Mouse (Mus musculus): Measurements from ENCODE around the gene Dgki. TPM values are rescaled to one million over a fixed set of nuclear protein-coding genes. Genes with fewer than 3 reads are reported as not detected.

Dgki gene
- polyA plus RNA-seq, 1 experiment from 2014 or later = 0.85 TPM

GRCm38 (mm10) chr6:36890296-36890695 lies 409.7 kb downstream of the Dgki start:
- H3K9me3 ChIP-seq = no peaks in the 10 kb centered on the region
- WGBS = 16% methylated on average over 5 of the region's 5 CpGs
- no peaks in the 10 kb centered on the region for H3K27me3 ChIP-seq (ENCODE audit: insufficient read depth, poor library complexity, severe bottlenecking)
- H3K27ac ChIP-seq = no peak overlapping the region
- peaks cover 7% of the 10 kb centered on the region; the same call in 1 of the 2 replicates for H3K4me1 ChIP-seq
- no peaks in the 10 kb centered on the region for H3K36me3 ChIP-seq
- DNase-seq (ENCODE audit: low spot score) = no peak
- no peak overlapping the region for H3K4me3 ChIP-seq

- 65% methylated on average over 4 of the region's 4 CpGs for WGBS
- H3K4me3 ChIP-seq = no peak overlapping the region
- peak overlapping the region; percentile 38 for H3K27ac ChIP-seq
- no peaks in the 10 kb centered on the region for H3K9me3 ChIP-seq
- H3K36me3 ChIP-seq = no peaks in the 10 kb centered on the region
- DNase-seq (ENCODE audit: low spot score) = no peak
- H3K27me3 ChIP-seq (ENCODE audit: insufficient read depth, poor library complexity, severe bottlenecking) = no peaks in the 10 kb centered on the region
- H3K4me1 ChIP-seq = peaks cover 4% of the 10 kb centered on the region; the same call in 1 of the 2 replicates
Observed at GRCm38 (mm10) chr6:36881309-36881708, 418.7 kb downstream of the Dgki start.

GRCm38 (mm10) chr6:36880643-36881263 lies 419.2 kb downstream of the Dgki start:
- H3K4me3 ChIP-seq = no peak overlapping the region
- H3K27ac ChIP-seq = peak overlapping the region; percentile 38
- no peaks in the 10 kb centered on the region for H3K27me3 ChIP-seq (ENCODE audit: insufficient read depth, poor library complexity, severe bottlenecking)
- peaks cover 4% of the 10 kb centered on the region; the same call in 1 of the 2 replicates for H3K4me1 ChIP-seq
- DNase-seq (ENCODE audit: low spot score) = no peak
- no peaks in the 10 kb centered on the region for H3K9me3 ChIP-seq
- 54% methylated on average over 7 of the region's 7 CpGs for WGBS
- no peaks in the 10 kb centered on the region for H3K36me3 ChIP-seq

- Histone ChIP-seq H3K9me3 (no peaks in the 10 kb centered on the region), H3K4me1 (peaks cover 4% of the 10 kb centered on the region; the same call in 1 of the 2 replicates), H3K4me3 (no peak overlapping the region), H3K27ac (0 out of 2 replicates have a peak overlapping the region, but pooled peaks have one; percentile 29), H3K36me3 (no peaks in the 10 kb centered on the region), H3K27me3 (ENCODE audit: insufficient read depth, poor library complexity, severe bottlenecking) (no peaks in the 10 kb centered on the region)
- WGBS = 79% methylated on average over 4 of the region's 4 CpGs
- DNase-seq (ENCODE audit: low spot score) = no peak
Observed at GRCm38 (mm10) chr6:36877399-36877798, 422.6 kb downstream of the Dgki start.

- Histone ChIP-seq H3K36me3 (no peaks in the 10 kb centered on the region), H3K9me3 (no peaks in the 10 kb centered on the region), H3K27me3 (ENCODE audit: insufficient read depth, poor library complexity, severe bottlenecking) (no peaks in the 10 kb centered on the region), H3K4me3 (no peak overlapping the region), H3K27ac (peak overlapping the region; percentile 1; the same call in 1 of the 2 replicates), H3K4me1 (peaks cover 4% of the 10 kb centered on the region; the same call in 1 of the 2 replicates)
- WGBS = 53% methylated on average over 4 of the region's 4 CpGs
- no peak for DNase-seq (ENCODE audit: low spot score)
Observed at GRCm38 (mm10) chr6:36876426-36876825, 423.6 kb downstream of the Dgki start.

- no peaks in the 10 kb centered on the region for H3K27me3 ChIP-seq (ENCODE audit: insufficient read depth, poor library complexity, severe bottlenecking)
- WGBS = 68% methylated on average over 5 of the region's 5 CpGs
- no peak for DNase-seq (ENCODE audit: low spot score)
- no peaks in the 10 kb centered on the region for H3K36me3 ChIP-seq
- H3K9me3 ChIP-seq = no peaks in the 10 kb centered on the region
- no peak overlapping the region for H3K4me3 ChIP-seq
- no peak overlapping the region for H3K27ac ChIP-seq
- H3K4me1 ChIP-seq = peaks cover 4% of the 10 kb centered on the region; the same call in 1 of the 2 replicates
Observed at GRCm38 (mm10) chr6:36875926-36876325, 424.1 kb downstream of the Dgki start.

- Histone ChIP-seq H3K9me3 (no peaks in the 10 kb centered on the region), H3K27me3 (ENCODE audit: insufficient read depth, poor library complexity, severe bottlenecking) (no peaks in the 10 kb centered on the region), H3K4me3 (no peak overlapping the region), H3K4me1 (peaks cover 3% of the 10 kb centered on the region; the same call in 1 of the 2 replicates), H3K36me3 (no peaks in the 10 kb centered on the region), H3K27ac (no peak overlapping the region)
- DNase-seq (ENCODE audit: low spot score) = no peak
- WGBS = 85% methylated on average over 3 of the region's 3 CpGs
Observed at GRCm38 (mm10) chr6:36872876-36873275, 427.1 kb downstream of the Dgki start.

GRCm38 (mm10) chr6:36868217-36868616 lies 431.8 kb downstream of the Dgki start:
- no peak overlapping the region for H3K4me3 ChIP-seq
- no peaks in the 10 kb centered on the region for H3K27me3 ChIP-seq (ENCODE audit: insufficient read depth, poor library complexity, severe bottlenecking)
- no peak for DNase-seq (ENCODE audit: low spot score)
- H3K4me1 ChIP-seq = peaks cover 8% of the 10 kb centered on the region
- H3K27ac ChIP-seq = 0 out of 2 replicates have a peak overlapping the region, but pooled peaks have one; percentile 17
- H3K36me3 ChIP-seq = no peaks in the 10 kb centered on the region
- no peaks in the 10 kb centered on the region for H3K9me3 ChIP-seq
- 65% methylated on average over 4 of the region's 4 CpGs for WGBS

GRCm38 (mm10) chr6:36858258-36859041 lies 441.5 kb downstream of the Dgki start:
- H3K27me3 ChIP-seq (ENCODE audit: insufficient read depth, poor library complexity, severe bottlenecking) = no peaks in the 10 kb centered on the region
- H3K27ac ChIP-seq = peak overlapping the region; percentile 47; the same call in 1 of the 2 replicates
- WGBS = 77% methylated on average over 3 of the region's 3 CpGs
- H3K9me3 ChIP-seq = no peaks in the 10 kb centered on the region
- H3K36me3 ChIP-seq = no peaks in the 10 kb centered on the region
- no peak for DNase-seq (ENCODE audit: low spot score)
- no peaks in the 10 kb centered on the region for H3K4me1 ChIP-seq
- H3K4me3 ChIP-seq = no peak overlapping the region

GRCm38 (mm10) chr6:36857627-36858257 lies 442.2 kb downstream of the Dgki start:
- H3K4me1 ChIP-seq = no peaks in the 10 kb centered on the region
- no peaks in the 10 kb centered on the region for H3K36me3 ChIP-seq
- DNase-seq (ENCODE audit: low spot score) = no peak
- no peaks in the 10 kb centered on the region for H3K9me3 ChIP-seq
- no peak overlapping the region; the same call in 1 of the 2 replicates for H3K27ac ChIP-seq
- 65% methylated on average over 6 of the region's 6 CpGs for WGBS
- no peaks in the 10 kb centered on the region for H3K27me3 ChIP-seq (ENCODE audit: insufficient read depth, poor library complexity, severe bottlenecking)
- no peak overlapping the region for H3K4me3 ChIP-seq

GRCm38 (mm10) chr6:36850422-36851129 lies 449.4 kb downstream of the Dgki start:
- Histone ChIP-seq H3K4me3 (no peak overlapping the region), H3K27ac (no peak overlapping the region), H3K36me3 (no peaks in the 10 kb centered on the region), H3K9me3 (no peaks in the 10 kb centered on the region), H3K27me3 (ENCODE audit: insufficient read depth, poor library complexity, severe bottlenecking) (no peaks in the 10 kb centered on the region), H3K4me1 (no peaks in the 10 kb centered on the region; the same call in 1 of the 2 replicates)
- no peak for DNase-seq (ENCODE audit: low spot score)
- WGBS = 70% methylated on average over 7 of the region's 7 CpGs

GRCm38 (mm10) chr6:36845288-36845687 lies 454.7 kb downstream of the Dgki start:
- WGBS = 71% methylated on average over 1 of the region's 1 CpGs
- no peak for DNase-seq (ENCODE audit: low spot score)
- peaks cover 3% of the 10 kb centered on the region for H3K4me1 ChIP-seq

More at GRCm38 (mm10) chr6:36845288-36845687, 454.7 kb downstream of the Dgki start:
- H3K27ac ChIP-seq = no peak overlapping the region
- no peak overlapping the region for H3K4me3 ChIP-seq
- no peaks in the 10 kb centered on the region for H3K9me3 ChIP-seq
- H3K36me3 ChIP-seq = no peaks in the 10 kb centered on the region
- no peaks in the 10 kb centered on the region for H3K27me3 ChIP-seq (ENCODE audit: insufficient read depth, poor library complexity, severe bottlenecking)
